Mouse (Mus musculus) thymus, adult 18-20 months (tissue): Measurements from ENCODE around the gene Olfr373.

Experiments
- DNase-seq, 2 experiments: peaks; one replicate each; pipeline ENCODE4 v3.0.0; 2022; ENCODE audit warnings: mixed read lengths in 2 of 2

The Olfr373 gene

DNA sequence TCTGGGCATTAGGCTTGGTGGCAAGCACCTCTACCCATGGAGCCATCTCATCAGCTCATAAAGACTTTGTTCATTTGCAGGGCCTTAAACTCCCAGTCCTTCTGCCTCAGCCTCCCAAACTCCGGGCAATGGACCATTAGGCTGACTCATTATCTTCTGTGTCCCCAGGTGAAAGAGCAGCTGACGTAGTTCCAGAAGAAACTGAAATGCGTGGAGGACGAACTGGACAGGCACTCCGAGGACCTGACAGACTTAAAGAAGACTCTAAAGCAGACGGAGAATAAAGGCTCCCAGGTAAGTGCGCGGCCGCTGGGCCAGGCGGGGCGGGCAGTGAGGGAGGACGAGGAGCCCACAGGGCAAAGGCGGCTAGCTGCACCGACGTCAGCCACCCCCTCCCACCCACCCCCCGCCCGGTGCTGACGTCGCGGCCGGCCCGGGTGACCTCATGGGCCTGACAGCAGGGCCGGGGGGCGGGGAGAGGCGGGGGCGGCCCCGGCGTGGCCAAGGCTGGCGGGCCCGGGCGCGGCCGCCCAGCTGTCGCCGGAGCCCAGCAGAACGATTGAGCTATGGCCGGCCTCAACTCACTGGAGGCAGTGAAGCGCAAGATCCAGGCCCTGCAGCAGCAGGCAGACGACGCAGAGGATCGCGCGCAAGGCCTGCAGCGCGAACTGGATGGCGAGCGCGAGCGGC is 51.9 kb downstream of the Olfr373 start, which contains the start of gene Tpm4:
TSS of gene Tpm4 (plus strand) at position 220 of the 690 bp plus-strand sequence.
- peak; percentile 26 to 60 for DNase-seq

DNA sequence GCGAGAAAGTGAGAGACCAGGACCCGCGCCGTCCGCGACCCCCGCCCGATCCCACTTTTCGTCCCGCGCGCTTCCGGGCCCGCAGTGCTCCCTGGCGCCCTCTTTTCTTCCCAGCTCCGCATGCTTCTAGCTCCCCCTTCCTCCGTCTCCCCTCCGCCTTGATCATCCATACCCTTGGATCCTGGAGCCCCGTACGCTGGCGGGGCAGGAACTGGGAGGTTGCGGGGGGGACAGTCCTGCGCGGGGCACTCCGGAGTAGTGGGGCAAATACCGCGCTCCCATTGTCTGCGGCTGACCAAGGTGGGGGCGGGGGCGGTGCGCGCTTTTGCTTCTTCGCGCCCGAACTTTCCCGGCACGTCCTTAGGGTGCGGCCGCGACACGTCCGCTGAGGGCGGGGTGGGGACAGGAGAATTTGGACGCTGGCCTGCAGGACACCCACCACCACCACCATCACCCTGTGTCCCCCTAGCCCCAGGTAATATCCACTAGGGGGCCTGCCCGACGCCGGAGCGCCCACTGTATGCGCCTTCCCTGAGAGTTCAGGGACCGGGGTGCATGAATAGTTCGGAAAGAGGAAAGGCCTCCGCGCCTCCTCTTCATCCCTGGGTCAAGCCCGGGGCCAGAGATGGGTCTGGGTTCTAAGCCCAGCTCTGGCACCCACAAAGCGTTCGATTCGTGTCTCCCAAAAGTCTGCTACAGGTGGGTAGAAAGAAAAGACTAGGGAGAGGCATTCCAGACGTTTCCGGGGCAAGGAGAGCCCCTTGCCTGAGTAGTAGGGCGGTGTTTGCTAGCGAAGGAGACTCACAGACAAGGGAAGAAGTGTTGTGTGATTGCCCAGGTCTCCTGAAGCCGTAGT is 52.7 kb downstream of the Olfr373 start:
- DNase-seq = peak; percentile 45 to 62

DNA sequence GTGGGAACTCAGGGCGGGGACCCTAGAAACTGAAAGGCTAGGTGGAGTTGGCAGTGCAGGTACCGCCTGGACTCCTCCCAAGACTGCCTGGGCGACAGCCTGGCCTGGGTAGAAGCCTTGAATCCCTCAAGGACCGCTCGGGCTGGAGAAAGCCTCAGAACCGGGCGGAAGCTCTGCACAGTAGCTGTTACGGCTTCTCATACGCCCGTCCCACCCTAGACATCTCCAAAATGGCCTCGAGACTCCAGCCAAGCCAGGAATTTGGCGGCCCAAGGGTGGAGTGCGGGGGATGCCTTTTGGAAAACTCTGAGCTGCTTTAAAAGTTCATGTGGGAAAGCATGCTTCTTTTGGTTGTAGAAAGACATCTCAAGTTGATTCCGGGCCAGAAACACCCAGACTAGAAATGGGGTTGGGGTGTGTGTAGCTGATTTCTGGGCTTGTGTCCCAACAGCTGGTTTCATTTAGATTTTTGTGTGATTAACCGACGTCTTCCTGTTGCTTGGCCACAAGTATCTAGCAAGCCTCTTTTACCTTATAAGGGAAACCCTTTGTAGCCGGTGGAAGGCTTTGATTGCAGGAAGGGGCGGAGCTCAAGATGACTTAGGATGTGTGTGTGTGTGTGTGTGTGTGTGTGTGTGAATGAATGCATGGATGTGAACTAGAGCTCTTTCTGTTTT is 53.5 kb downstream of the Olfr373 start:
- DNase-seq = peak; percentile 68 to 88

DNA sequence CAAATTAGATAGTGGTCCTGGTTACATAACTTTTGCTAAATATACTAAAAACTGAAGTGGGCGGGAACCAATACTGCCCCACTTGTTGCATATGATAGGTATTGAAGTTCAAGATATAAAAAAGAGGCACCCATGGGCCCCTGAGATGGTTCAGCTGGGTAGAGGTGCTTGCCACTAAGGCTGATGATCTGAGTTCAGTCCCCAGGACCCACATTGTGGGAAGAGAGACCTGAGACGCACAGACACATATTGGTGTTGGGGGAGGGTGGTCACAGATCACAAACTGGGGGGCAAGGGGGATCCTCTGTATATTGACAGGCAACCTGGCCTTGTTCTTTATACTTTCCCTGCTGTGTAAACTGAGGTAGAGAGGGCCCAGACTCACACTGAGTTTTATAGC is 54.5 kb downstream of the Olfr373 start:
- DNase-seq = no peak

DNA sequence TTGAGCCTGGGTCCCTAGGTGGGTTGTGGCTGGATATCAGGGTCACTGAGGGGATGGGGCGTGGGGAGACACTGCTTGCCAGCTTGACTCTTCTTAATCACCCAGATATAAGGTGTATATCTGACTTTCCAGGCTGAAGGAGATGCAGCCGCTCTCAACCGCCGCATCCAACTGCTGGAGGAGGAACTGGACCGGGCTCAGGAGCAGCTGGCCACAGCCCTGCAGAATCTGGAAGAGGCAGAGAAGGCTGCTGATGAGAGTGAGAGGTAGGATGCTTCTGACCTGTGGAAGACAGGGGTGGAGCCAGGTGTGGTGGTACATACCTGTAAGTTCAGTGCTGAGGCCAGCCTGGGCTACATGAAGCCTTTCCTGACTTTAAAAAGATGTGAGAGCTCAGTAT is 55.5 kb downstream of the Olfr373 start:
- DNase-seq = no peak

DNA sequence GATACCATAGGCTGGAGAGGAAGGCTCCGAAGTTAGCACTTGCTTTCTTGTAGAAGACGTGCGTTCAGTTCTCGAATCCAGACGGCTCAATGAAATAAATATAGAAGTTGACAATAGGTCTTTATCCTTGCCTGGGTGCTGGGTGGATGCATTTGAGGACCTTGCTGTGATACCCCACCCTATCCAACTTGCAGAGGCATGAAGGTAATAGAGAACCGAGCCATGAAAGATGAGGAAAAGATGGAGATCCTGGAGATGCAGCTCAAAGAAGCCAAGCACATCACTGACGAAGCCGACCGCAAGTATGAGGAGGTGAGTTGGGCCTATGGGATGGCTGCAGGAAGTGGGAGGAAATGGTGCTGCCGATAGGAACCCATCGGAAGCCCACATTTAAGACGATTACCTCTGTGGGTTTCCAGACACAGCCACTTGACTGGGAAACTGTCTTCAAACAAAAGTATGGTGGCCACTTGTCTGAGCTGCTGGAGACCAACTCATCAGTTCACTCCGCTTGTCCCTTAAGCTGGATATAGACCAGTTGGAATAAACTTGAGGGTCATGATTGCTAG is 60.4 kb downstream of the Olfr373 start:
- no peak for DNase-seq

DNA sequence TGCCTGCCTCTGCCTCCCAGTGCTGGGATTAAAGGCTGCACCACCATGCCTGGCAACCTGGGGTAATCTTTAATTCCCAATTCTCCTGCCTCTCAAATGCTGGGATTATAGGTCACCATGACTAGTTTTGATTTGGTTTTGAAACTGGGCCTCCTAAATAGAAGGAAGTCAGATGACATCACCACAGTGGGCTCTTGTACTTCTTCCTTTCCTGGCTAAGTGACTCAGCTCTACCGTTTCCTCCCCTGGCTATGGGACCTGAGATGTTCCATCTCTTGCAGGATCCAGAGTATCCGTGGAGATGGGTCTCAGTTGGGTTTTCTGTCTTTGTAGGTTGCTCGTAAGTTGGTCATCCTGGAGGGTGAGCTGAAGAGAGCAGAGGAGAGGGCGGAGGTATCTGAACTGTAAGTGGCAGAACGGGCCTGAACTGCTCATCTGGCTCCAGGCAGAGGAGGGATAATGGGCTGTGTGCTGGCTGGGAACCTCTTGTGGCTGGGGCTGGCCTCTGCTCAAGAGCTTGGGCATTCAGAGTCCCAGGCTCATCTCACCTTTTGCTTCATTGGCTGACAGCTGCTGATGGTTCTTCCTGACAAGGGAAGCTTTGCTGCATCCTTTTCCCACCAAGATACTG is 61.5 kb downstream of the Olfr373 start:
- DNase-seq = no peak

DNA sequence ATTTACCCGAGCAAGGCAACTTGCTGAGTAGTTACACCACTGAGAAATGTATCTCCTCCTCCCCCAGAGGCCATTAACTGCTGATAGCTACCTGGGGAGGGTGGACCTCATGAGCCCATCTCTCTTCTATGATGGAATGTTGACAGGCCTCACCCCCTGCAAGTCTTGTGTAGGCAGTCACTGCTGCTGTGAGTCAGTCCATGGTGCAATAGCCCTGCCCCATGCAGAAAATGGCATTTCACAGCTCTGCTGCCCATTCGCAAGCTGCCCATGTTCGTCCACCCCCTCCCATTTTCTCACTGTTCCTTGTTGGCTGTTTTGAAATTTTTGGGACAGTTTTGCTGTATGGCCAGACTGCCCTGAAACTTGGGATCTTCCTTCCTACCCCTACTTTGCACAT is 62.5 kb downstream of the Olfr373 start:
- no peak for DNase-seq

DNA sequence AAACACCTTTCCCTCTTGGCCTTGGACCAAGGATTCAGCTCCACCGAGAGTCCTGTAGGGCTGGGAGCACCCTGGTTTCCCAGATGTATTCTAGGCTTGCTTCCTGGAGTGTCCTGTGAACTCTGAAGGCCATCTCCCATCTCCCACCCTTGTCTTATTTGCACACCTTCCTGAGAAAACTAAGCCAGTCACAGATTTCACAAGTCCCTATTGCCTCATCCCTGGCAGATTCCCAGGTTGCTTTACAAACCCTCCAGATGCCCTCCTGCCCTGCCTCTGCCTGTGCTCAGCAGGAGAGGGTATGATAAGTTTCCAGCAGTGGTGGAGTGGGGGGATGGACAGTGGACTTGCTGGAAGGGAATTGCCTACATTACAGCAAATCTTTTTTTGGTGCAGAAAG is 63.1 kb downstream of the Olfr373 start:
- no peak for DNase-seq

DNA sequence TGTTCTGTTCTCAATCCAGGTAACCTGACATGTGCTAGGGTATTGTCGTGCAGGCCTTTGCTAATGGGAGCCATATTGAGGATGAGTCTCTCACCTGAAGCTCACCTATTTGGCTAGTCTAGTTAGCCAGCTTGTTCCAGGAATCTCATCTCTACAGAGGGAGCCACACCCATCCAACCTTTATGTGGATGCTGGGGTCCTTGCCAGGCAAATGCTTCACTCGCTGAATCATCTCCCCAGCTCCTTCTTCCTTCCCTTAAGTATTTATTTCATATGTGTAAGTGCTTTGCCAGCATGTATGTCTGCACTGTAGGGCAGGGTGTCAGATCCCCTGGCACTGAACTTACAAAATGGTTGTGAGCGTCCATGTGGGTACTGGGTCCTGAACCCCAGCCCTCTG is 63.6 kb downstream of the Olfr373 start:
- DNase-seq = no peak

DNA sequence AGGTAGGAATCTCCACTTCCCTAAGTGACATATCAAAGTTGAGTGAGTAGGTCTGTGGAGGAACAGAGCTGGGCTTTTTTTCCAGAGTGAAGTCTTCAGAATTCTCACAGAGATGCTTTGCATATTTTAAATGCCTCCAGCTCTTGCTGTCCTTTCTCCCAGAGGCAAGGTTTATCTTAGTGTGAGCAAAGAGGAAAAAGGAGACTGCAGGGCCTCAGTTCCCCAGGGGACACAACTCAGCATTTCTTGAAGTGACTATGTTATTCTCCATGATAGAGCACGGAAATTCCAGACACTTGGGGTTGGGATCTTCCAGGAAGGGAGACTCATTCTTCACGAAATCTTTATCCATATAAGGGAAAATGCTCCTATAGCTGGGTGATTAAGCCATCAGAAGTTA is 64.3 kb downstream of the Olfr373 start:
- no peak for DNase-seq

DNA sequence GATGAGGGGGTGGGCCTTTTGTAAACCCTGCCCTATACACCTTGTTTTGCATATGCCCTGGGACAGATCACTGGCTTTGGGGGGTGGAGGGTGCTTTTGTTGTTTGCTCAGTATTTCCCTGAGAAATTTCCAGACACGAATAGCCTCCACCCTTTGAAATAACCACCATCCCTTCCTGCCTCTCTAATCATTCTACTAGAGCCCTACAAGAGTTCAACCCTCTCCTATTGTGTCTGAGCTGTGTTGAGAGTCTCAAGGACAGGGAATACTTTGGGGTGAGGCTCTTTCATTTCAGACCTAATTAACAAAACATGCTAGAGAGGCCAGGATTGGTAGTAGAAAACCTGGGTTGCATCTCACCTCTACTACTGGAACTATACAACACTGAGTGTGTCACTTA is 66.1 kb downstream of the Olfr373 start:
- DNase-seq = no peak

DNA sequence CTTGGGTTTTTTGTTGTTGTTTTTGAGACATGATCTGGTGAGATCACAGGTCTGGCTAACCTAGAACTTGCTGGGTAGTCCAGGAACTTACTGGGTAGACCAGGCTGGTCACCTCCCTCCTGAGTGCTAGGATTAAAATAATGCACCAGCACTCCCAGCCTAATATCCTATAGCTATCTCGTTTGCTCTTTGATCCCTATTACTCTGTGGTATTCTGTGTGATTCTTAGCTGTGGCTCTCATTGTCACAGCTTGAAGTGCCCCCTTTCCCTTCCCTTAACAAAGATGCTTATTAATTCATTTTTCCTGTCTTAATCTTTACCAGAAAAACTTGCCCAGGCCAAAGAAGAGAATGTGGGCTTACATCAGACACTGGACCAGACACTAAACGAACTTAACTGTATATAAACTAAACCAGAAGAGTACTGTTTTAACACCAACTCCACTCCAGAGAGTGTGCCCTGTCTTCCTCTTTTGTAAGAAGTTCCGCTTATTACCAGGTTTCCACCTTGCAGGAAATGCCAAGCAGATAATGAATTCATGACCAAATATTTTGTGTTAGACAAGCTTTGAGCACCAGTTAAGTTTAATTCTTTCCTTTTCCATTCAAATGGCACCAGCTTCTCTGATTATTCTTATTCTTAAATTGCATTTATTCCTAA is 68.6 kb downstream of the Olfr373 start:
- DNase-seq = no peak
